Mouse (Mus musculus) natural killer cell, adult 2 months (primary cell): ENCODE measurements at regions not wholly inside any gene's neighbourhood (a gene's known extent, or its start where the extent isn't known, plus 50 kb on each side); places are given as distances from the start of the nearest gene placed in this dataset.

ENCODE experiments used
- DNase-seq, 2 experiments: peaks; one replicate each; pipeline ENCODE4 v3.0.0; 2022; ENCODE audit warnings: low spot score in 2 of 2

DNA sequence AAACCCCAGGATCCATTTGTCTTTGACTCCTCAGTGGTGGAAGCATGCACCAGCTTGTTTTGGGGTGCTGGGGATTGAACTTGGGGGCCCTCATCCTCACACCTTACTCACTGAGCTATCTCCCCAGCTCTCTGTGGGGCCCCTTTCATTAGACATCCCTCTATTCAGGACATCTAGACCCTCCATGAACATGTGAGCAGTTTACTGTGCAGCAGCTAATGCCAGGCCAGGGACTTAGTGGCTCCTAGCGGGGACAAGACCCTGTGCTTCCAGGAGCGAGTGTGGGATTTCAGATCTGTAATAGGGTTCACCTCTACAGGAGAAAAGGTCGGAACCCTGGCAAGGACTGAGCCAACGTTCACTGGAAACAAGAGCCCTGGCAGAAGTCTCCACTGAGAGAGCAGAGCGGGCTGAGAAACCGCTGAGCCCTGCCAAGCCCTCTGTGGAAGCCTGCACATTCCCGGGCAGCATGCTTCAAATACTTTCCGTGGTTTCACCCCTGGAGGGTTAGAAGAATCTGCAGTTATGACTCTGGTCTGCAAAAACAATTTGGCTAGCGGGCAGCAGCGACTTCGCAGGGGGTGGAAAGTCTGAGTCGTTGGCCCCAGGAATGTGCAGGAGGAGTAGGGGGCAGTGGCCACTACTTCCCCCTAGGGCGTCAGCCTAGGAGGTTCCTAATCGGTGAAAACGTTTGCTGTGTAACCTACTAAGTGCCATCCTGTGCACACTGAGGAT is 125.6 kb downstream of the Smad6 start:
- DNase-seq = no peak

DNA sequence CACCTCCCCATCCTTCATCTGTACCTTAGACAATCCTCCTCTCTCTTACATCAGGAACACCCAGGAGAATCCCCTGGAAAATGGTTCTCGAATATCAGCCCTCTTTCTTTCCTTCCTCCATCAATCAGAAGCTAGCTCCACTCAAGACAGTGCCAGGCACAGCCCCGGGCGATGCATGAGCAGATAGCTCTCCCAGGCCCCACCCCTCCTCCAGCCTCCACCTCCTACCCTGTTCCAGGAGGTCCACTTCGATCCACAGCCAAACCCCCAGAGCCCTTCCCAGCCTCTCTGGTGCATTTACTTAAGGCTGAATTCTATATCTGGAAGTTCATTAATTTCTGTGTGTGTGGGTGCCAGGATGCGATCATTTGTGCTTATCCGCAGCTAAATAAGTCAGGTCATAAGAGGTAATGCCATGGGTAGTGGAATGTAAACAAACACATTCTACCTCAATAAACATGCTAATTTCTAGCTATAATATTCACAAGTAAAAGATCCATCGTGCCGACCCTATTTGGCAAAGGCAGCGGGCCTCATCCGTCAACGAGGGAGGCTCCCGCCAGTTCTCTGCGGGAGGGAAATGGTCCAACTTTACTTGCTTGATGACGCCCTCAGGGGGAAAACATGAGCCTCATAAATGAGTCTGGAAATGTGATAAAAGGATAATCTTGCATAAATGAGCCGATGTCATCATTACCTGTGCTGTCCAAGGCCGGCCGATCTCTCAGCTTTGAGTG is 129.5 kb downstream of the Smad6 start:
- no peak for DNase-seq

DNA sequence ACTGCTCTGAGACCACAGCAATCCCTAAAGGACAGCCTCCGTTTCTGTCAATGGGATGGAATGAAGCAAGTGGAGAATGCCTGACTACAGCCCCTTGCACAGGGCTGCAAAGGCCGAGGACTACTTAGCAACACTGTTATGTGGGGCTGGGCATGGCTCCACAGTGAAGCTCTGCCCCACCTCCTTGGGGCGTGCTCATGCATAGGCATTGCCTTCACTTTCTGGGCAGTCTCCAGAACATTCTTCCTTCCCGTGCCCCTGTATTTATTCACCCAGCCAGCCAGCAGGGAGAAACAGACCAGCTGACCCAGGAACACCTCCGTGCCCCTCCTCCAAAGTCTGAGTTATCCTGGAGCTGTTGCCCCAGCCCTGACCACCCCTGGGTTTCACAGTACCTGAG is 131.1 kb downstream of the Smad6 start:
- no peak for DNase-seq

DNA sequence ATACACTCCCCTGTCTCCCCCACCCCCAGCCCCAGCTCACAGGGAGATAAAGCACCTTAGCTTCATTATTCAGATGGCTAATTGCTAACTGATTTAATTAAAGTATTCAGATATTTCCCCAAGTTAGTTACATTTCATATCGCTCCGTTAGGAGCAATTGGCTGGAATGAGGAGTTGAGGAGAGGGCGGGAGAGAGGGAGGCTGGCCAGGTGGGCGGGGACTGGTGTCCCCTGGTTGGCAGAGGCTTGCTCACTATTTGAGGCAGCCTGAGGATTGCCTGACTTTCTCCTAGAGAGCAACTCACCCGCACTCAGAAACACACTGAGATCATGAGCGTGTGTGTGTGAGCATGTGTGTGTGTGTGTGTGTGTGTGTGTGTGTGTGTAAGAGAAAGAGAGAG is 131.8 kb upstream of the Smad3 start:
- no peak for DNase-seq

DNA sequence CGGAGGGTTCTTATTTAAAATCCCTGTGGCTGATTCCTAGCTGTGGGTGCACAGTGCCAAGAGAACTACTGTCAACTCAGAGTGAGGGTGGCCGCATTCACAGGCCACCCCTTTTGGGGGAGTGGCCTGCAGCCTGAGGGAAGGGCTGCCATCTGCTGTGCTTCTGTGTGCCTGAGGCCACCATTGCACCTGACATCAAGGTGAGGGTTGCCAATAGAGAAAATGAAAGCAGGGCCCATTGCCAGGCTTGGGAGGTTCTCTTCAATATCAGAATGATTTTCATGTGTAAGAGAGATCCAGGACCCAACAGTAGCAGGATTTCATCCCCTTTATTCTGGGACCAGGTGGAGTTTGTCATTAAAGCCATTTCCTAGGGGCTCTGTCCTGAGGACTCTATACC is 127.2 kb upstream of the Smad3 start:
- DNase-seq = no peak

DNA sequence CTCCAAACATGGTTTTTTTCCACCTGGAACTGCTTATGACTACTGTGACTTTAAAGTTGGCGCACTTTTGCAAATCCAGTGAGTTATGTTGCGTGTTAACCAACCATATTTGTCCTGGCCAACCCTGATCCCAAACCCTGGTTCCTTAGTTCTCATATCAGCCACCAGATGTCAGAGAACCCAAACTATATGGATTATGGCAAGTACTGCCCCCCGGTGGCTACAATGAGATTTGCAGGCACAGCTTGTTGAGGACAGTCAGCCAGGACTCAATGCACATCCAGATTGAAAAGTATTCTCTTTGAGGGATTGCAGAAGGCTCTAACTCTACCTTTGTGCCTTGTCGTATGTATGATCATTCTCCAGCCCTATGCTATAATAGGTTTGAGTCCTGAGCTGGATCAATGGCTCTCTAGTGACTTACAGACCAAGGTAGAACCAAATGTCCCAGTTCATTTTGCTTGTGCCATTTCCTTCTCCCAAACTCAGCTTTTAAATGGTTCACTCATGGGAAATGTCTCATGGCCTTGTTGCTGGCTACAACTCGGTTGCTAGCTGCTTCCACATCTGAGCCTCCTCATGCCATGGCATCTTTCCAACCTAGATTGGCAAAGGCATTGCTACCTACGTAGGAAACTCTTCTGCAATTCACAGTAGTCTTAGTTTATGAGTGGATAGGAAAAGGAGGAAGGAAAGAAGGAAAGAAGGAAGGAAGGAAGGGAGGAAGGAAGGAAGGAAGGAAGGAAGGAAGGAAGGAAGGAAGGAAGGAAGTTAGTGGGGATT is 126.1 kb upstream of the Smad3 start:
- DNase-seq = no peak

DNA sequence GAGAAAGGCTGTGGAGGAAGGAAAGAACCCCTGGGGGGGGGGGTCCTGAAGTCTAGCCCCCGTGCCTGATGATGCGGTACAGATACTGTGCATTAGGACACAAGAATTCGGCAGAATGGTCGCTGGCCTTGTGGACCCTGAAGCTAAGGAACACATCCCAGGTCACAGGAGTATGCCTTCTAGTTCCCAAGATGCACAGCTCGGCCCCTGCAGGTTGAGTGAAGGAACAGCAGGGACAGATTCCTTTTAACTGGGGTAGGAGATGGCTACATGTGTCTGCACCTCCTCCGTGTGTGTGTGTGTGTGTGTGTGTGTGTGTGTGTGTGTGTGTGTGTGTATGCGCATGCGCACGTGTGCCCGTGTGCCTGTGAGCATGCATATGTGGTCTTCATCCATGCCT is 123.9 kb upstream of the Smad3 start:
- no peak for DNase-seq

DNA sequence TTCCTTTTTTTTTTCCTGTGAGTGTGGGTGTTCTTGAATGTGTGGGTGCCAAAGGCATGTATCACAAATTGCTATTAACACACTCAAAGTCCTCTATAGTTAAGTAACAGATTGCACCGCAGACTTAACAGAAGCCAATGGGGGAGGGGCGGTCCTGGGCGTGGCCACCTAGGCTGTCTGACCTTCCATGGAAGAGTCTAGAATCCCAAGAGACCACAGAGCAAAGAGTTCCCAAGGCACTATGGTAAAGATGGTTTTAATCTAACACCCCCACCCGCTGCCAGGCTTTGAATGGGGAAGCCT is 123.4 kb upstream of the Smad3 start:
- DNase-seq = no peak

DNA sequence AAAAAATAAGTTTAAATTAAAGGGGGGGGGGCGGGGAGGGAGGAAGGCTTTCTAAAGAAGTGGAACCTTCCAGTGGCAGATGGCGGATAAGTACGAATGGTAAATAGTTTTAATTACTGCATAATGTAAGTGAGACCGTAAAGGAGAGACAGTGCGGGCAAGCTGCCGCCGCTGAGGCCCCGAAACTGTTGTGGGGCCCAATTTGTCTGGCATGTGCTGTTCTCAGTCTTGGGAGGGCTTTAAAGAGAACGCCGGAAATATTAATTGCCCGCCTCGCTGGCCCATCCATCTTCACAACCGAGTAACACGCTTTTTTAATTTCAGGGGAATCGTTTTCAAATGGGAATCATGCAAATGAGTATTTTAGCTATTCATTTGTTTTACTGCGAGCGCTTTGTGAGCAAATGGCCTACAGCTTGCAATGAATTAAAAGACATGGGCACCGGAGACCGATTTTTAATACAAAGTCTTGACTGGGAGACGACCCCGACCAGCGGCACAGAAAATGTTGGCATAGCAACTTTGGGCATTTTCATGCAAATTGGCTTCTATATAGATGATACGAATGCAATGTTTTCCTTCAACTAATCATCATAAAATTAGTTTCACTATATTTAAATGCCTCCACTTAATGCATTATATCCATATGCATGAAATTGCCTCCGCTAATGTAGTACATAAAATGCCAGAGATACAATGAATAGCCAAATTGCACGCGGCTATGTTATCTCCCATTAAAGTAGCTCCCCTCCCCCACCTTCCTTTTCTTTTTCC is 122.9 kb upstream of the Smad3 start:
- DNase-seq = no peak

DNA sequence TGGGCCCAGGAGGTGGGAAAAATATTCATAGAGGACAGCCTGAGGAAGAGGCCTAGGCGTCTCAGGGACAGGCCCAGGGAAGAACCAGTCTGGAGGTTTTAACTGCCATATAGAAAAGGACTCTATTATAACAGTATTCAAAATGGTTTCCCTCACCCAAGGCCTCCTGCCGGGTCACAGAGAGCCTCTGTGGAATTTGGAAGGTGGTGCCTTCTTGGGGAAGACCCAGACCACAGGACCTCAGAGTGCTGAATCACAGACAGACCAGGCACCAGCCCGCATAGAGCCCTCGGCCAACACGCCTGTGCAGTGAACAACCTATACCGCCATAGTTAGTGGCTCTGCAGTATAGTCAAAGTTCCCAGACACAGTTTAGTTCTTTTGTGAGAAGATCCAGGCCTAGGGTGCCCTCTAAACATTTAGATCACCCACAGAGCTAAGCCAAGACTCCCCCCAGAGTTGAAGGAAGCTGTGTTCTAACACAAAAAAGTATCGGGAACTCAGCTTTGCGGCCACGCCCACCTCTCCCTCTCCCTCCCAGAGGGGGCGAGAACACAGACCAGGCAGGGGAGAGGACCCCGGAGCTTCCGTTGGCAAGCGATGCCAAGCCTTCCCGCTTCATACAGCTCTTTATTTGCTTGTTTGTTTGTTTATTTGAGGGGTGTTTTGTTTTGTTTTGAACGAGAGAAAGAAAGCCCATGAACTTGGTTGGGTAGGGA is 122.1 kb upstream of the Smad3 start:
- no peak for DNase-seq

DNA sequence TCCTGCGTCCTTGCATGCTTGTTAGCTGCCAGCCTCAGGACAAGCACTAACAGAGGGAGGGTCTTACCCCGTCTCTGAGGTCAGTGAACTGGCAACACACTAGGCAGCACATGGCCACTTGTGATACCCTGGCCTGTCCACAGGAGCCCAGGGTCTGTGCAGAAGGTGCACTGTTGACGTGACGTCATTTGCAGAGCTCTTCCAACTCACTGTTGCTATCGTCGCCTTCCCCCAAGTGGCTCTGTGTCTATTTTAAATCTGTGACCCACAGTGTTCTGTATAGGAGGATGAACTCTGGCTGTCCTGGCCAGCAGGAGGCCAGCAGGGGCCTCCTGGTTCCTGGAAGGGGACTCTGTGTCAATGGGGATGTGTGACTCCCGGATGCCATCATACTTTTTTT is 120.1 kb upstream of the Smad3 start:
- DNase-seq = no peak

DNA sequence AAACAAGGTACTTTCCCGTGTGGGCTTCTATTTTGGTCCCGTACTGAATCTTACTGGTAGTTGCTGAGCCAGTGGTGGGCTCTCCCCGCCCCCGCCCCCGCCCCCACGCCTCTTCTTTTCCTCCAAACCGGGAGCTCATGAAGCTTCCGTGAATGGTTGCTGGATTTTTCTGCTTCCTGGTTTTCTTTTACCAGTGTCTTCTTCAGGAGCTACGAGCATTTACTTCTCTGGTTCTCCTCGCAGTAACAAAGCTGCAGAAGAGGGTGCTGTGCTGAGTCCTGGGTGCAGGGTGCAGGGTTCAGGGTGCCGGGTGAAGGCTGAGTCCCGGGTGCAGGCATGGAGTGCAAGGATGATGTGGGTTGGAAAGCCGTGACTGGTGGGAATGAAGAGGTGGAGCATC is 119.1 kb upstream of the Smad3 start:
- DNase-seq = no peak

DNA sequence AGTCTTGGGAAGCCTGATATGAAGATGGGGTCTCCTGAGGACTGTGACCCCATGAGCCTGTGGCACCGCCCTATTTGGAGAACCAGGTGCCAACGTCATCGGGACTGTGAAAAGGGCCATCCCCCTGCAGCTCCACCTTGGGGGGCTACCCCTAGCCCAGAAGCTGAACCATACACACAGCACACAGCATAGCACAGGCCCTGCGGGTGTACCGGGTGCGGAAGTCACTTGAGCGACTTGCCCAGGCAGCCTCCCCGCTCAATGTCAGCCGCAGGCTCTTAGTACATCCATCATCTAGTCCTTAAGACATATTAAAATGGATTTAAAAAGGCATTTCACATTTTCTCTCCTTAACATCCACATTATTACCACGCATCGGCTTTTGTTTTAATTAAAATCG is 118.2 kb upstream of the Smad3 start:
- DNase-seq = no peak

DNA sequence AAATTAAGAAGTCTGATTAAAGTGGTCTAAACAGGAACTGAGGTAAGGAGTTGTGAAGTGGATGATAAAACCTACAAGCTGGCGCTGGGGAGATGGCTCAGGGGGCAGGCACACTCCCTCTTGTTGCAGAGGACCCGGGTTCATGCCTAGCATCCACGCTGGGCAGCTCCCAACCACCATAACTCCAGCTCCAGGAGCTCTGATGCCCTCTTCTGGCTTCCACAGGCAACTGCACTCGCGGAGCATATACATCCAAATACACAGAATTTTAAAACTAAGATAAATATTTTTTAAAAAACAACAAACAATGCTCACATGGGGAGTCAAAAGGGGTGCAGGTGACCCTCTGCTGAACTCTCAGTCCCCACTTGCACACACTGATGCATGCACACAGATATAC is 117.4 kb upstream of the Smad3 start:
- no peak for DNase-seq

DNA sequence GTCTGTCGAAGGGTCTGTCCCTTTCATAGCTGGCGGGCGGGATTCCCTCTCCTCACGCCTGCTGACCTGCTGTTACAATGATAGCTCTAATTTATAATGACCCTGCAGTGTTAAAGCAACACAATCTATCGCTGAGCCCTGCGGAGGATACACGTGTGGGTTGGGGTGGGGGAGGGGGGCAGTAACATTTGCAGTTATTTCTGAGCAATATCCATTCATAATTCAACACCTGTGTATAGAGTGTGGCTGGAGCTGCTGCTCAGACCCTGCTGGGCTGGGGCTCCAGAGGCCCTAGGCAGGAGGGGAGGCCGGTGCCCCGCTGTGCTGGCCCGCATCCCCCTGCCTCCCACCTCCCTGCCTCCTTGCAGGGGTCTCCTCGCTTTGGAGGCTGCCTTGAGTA is 106.6 kb upstream of the Smad3 start:
- no peak for DNase-seq

DNA sequence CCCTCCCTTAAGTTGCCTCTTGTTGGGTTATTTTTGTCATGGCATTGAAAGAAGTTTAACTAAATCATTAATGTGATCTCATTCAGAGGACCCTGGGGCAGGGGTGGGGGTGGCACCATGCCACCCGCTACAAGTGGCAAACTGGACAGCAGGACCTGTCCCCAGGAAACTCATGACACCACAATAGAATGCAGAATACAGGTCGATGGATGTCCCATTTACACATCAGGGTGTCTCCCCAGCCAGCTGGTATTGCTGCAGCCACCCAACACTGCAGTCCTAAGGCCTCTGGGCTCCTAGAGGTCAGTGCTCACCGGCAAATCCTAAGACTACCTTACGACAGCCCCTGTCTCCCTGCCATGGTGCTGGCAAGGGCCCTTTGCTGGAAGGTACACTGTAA is 105.5 kb upstream of the Smad3 start:
- DNase-seq = no peak

DNA sequence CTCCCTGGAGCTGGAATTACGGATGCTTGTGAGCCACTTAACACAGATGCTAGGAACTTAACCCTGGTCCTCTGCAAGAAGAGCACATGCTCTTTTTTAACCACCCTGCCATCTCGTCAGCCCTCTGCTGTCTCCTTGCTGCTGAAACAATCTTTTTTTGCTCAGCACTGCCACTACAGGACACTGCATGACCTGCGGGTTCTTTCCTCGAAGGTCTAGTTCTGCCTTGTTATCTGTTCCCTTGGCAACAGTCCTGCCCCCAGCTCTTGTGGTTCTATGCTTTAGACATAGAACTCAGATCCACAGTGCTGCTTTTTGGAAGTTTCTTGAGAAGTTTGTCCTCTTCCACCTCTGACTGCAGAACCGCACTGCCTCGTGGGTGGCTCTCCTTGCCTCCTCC is 104.6 kb upstream of the Smad3 start:
- no peak for DNase-seq

DNA sequence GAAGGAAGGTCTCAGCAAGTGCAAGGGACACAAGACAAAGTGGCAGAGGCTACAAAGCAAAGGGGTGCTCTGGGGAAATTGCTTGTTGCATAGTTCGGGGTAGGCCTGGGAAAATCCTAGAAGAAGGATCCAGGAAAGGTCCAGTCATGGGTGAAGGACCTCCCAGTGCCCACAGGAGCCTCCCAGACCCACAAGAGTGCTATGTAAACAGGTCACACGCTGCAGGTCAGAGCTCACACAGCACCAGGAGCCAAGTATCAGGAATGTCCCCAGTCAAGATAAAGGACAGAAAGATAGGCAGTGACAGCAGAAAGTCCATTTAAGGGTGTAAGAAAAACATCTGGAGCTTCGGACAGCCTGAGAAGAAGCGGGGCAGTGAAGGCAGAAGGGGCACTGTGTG is 103.6 kb upstream of the Smad3 start:
- DNase-seq = no peak

DNA sequence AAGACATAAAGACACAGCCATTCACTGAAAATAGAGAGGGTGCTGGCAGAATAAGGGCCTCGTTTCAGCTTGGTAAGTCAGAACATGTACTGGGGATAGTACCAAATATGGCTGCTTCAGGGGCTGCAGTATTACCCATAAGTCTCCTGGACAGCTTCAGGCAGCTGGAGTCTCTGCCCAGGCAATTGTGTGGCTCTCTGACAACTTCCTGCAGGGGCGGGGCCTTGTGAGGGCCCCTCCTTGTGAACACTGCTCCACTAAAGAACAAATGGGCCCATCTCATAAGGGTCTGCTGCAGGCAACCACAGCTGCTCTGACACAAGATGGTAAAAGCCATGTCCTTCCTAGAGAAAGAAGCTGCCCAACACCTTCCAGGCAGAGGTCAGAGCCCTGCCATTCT is 102.4 kb upstream of the Smad3 start:
- DNase-seq = no peak

DNA sequence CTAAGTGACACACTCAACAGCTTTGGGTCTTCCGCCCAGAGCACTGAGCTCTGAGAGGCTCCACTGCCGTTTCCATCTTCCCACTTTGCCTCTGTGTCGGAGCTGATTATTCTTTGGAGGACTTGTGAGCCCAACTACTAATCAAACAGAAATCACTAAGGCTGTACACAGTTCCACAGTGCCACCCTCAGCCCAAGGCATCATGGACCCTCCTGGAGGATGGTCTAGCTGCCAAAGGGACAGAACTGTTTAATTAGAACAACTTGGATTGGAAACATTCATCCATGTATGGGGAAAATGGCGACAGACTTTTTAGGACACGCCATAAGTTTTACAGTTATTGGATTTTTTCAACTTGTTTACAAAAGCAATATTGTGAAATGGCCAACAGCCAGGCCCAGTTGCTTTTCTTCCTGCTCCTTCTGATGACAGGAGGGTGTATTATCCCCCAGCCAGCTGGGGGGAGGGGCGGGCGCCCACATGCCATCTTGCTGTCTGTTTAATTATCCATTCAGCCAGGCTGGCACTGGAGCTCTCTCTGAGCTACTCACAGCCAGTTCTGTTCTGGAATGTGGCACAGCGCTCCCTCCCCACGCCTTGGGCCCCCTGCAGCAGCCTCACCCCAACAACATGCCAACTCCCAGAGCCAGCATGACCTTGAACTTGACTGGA is 98.4 kb upstream of the Smad3 start:
- DNase-seq = no peak

DNA sequence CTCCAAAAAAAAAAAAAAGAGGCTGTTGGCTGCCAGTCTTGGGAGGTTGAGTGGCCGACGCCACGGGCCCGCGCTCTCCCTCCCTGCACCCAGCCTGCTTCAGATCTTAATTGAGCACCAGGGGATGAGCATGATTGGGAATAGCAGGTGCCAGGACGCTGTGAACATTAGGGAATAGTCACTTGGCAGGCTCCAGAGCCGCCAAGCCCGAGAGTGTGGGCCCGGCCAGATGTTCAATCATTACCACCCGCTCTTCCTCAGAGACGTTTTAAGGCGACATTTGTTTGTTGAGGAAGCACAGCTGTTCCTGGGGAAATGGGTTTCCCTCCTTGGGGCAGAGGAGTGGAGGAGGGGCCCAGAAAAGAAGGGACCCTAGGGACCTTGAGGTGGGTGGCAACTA is 94.0 kb upstream of the Smad3 start:
- no peak for DNase-seq
